ENCODE assay signal across 25 mouse cellular contexts in the genomic region with DNA sequence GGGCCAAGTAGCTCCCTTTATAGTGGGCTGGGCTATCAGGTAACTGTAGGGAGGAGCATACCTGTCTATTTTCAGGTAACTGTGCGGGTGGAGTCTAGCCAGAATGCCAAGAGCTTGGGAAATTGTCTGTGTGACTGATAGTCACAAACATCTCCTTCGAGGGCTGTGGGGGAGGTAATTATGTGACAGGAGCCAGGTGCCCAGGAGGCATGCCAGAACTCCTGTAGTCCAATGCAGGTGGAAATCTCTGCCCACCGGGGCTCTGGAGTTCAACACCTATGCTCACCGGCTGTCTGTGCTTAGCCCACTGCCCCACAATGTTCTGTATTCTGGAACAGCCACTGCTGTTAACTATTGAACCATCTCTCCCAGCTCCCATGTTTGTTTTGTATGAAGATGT.
DNase-seq lines count a peak whose midpoint lies in the region; ATAC-seq and TF ChIP-seq lines count a peak whose summit lies in the region.
"Had no signal": no experiment of that assay in that cellular context is flagged by ENCODE, and none has a peak within 500 bp of the region (broad histone marks: within the 10 kb centered on the region; RNA-seq: fewer than 3 reads in every experiment).

No protein-coding gene starts in this region.

- no peaks in the 10 kb centered on the region for H3K9me3 ChIP-seq in hindbrain, embryonic 16.5 days (ENCODE audit: control insufficient read depth, low read length)
- H3K9me3 ChIP-seq: embryonic facial prominence, embryonic 10.5 days; embryonic facial prominence, embryonic 13.5 days; forebrain, embryonic 12.5 days; forebrain, embryonic 15.5 days; heart, embryonic 13.5 days had no signal

- no peak for TF ChIP-seq CTCF in cerebellum, adult 2 months (IDR thresholded peaks at IDR 0.05; ENCODE audit: borderline replicate concordance, insufficient read depth, low read depth, low read length)
- no peak for TF ChIP-seq CTCF in lung, adult 2 months (IDR thresholded peaks at IDR 0.05; ENCODE audit: insufficient read depth, low read length)

- no peak overlapping the region for H3K9ac ChIP-seq in hindbrain, embryonic 16.5 days (ENCODE audit: low read depth, low read length)
- H3K9ac ChIP-seq: embryonic facial prominence, embryonic 13.5 days; forebrain, embryonic 12.5 days; forebrain, embryonic 15.5 days; heart, embryonic 13.5 days; hindbrain, embryonic 14.5 days had no signal

- no peak for TF ChIP-seq POLR2A in cerebellum, adult 2 months (IDR thresholded peaks at IDR 0.05; ENCODE audit: borderline replicate concordance, insufficient read depth, low read length)
- TF ChIP-seq POLR2A in lung, adult 2 months (IDR thresholded peaks at IDR 0.05; ENCODE audit: borderline replicate concordance, extremely low read depth, low read depth, low read length): no peak

- peak; percentile 12 to 26 for DNase-seq in cerebellum, adult 2 months
- peak; percentile 50 to 59 for DNase-seq in cerebellum, postnatal 10 days
- DNase-seq in cerebellum, postnatal 25 days: peak; percentile 42 to 57
- no peak for DNase-seq in lung, adult 2 months
- DNase-seq: adrenal gland, adult 2 months; adrenal gland, postnatal 14 days; embryo, embryonic 11 days; gastrocnemius, postnatal 10 days; gastrocnemius, postnatal 36 days; heart, adult 2 months; heart, postnatal 14 days; heart, postnatal 4 days; kidney, adult 2 months had no signal

- H3K4me2 ChIP-seq in hindbrain, embryonic 16.5 days (ENCODE audit: low read length): no peak overlapping the region
- H3K4me2 ChIP-seq: embryonic facial prominence, embryonic 13.5 days; forebrain, embryonic 12.5 days; forebrain, embryonic 15.5 days; heart, embryonic 13.5 days; hindbrain, embryonic 14.5 days had no signal

- H3K4me3 ChIP-seq in cerebellum, adult 2 months (replicated peaks; ENCODE audit: insufficient read depth, low read depth, low read length): no peak overlapping the region
- H3K4me3 ChIP-seq in hindbrain, embryonic 16.5 days (ENCODE audit: low read length): no peak overlapping the region
- no peak overlapping the region for H3K4me3 ChIP-seq in lung, adult 2 months (replicated peaks; ENCODE audit: extremely low read depth, low read depth, low read length)
- H3K4me3 ChIP-seq: embryonic facial prominence, embryonic 10.5 days; embryonic facial prominence, embryonic 13.5 days; erythroblast, embryonic 14.5 days; forebrain, embryonic 12.5 days; forebrain, embryonic 15.5 days; heart, adult 2 months; heart, embryonic 10.5 days; heart, embryonic 13.5 days had no signal

- whole genome bisulfite sequencing in cerebellum, adult 2 months: 11% methylated on average over 4 of the region's 4 CpGs
- 94% methylated on average over 4 of the region's 4 CpGs for WGBS in hindbrain, embryonic 16.5 days
- 87% methylated on average over 4 of the region's 4 CpGs for WGBS in lung, adult 2 months

- H3K36me3 ChIP-seq in hindbrain, embryonic 16.5 days (ENCODE audit: control insufficient read depth, insufficient read depth, low read length): no peaks in the 10 kb centered on the region
- H3K36me3 ChIP-seq: embryonic facial prominence, embryonic 10.5 days; embryonic facial prominence, embryonic 13.5 days; forebrain, embryonic 12.5 days; forebrain, embryonic 15.5 days; heart, embryonic 10.5 days; heart, embryonic 13.5 days had no signal

- no peaks in the 10 kb centered on the region for H3K27me3 ChIP-seq in cerebellum, adult 2 months (ENCODE audit: control insufficient read depth, insufficient read depth, low read length)
- H3K27me3 ChIP-seq in hindbrain, embryonic 16.5 days (replicated peaks; ENCODE audit: control insufficient read depth, insufficient read depth, low read length): no peaks in the 10 kb centered on the region
- H3K27me3 ChIP-seq: embryonic facial prominence, embryonic 13.5 days; forebrain, embryonic 12.5 days; forebrain, embryonic 15.5 days; heart, embryonic 13.5 days had no signal

- no peak for ATAC-seq in cerebellum, adult (ENCODE audit: insufficient number of reproducible peaks, low FRiP score, low TSS enrichment)
- no peak for ATAC-seq in hindbrain, embryonic 16.5 days
- ATAC-seq: CD4-positive, CD25-positive, alpha-beta regulatory T cell, adult 4 months; forebrain, embryonic 15.5 days; intestine, postnatal 0 days had no signal

- no peaks in the 10 kb centered on the region for H3K4me1 ChIP-seq in cerebellum, adult 2 months (ENCODE audit: control insufficient read depth, insufficient read depth, low read length)
- no peaks in the 10 kb centered on the region for H3K4me1 ChIP-seq in hindbrain, embryonic 16.5 days (ENCODE audit: control insufficient read depth, insufficient read depth, low read depth, low read length)
- no peaks in the 10 kb centered on the region for H3K4me1 ChIP-seq in lung, adult 2 months (ENCODE audit: control insufficient read depth, insufficient read depth, low read length)
- H3K4me1 ChIP-seq: embryonic facial prominence, embryonic 10.5 days; embryonic facial prominence, embryonic 13.5 days; forebrain, embryonic 12.5 days; forebrain, embryonic 15.5 days; heart, embryonic 10.5 days; heart, embryonic 13.5 days had no signal

- H3K27ac ChIP-seq in cerebellum, adult 2 months (ENCODE audit: insufficient read depth, low read length): no peak overlapping the region
- H3K27ac ChIP-seq in hindbrain, embryonic 16.5 days (ENCODE audit: low read depth, low read length): no peak overlapping the region
- H3K27ac ChIP-seq: embryonic facial prominence, embryonic 10.5 days; embryonic facial prominence, embryonic 13.5 days; forebrain, embryonic 12.5 days; forebrain, embryonic 15.5 days; heart, adult 2 months; heart, embryonic 10.5 days; heart, embryonic 13.5 days; hindbrain, embryonic 14.5 days had no signal
